16 mouse cellular contexts compared by ENCODE assay signal in genomic region chr4:57892001-57892586, GRCm38 (mm10). TPM values are rescaled to one million over a fixed set of nuclear protein-coding genes. Genes with fewer than 3 reads are reported as not detected.
DNase-seq lines count a peak whose midpoint lies in the region; ATAC-seq and TF ChIP-seq lines count a peak whose summit lies in the region.
"Had no signal": no experiment of that assay in that cellular context is flagged by ENCODE, and none has a peak within 500 bp of the region (broad histone marks: within the 10 kb centered on the region; RNA-seq: fewer than 3 reads in every experiment).

No protein-coding gene starts in this region.

- H3K36me3 ChIP-seq in forebrain, embryonic 13.5 days (ENCODE audit: poor library complexity, severe bottlenecking): no peaks in the 10 kb centered on the region
- peaks cover 4% of the 10 kb centered on the region for H3K36me3 ChIP-seq in forebrain, embryonic 10.5 days (replicated peaks)
- no peaks in the 10 kb centered on the region for H3K36me3 ChIP-seq in forebrain, embryonic 14.5 days (ENCODE audit: control insufficient read depth, insufficient read depth, low read length)
- peaks cover 29% of the 10 kb centered on the region for H3K36me3 ChIP-seq in limb, embryonic 10.5 days
- no peaks in the 10 kb centered on the region for H3K36me3 ChIP-seq in midbrain, postnatal 0 days (ENCODE audit: insufficient read depth, low read length)
- H3K36me3 ChIP-seq in thymus, adult 2 months (ENCODE audit: control insufficient read depth, insufficient read depth, low read length): peaks cover 5% of the 10 kb centered on the region; the same call in 1 of the 2 replicates

- H3K4me2 ChIP-seq in forebrain, embryonic 13.5 days: no peak overlapping the region
- no peak overlapping the region for H3K4me2 ChIP-seq in forebrain, embryonic 14.5 days (ENCODE audit: low read length)
- H3K4me2 ChIP-seq in midbrain, postnatal 0 days (ENCODE audit: low read depth, low read length, poor library complexity, severe bottlenecking): no peak overlapping the region
- H3K4me2 ChIP-seq: heart, embryonic 13.5 days had no signal

- no peaks in the 10 kb centered on the region for H3K9me3 ChIP-seq in forebrain, embryonic 13.5 days (replicated peaks)
- no peaks in the 10 kb centered on the region for H3K9me3 ChIP-seq in forebrain, embryonic 10.5 days
- no peaks in the 10 kb centered on the region for H3K9me3 ChIP-seq in forebrain, embryonic 14.5 days (replicated peaks; ENCODE audit: control insufficient read depth, low read length)
- no peaks in the 10 kb centered on the region for H3K9me3 ChIP-seq in limb, embryonic 10.5 days (replicated peaks)
- H3K9me3 ChIP-seq in midbrain, postnatal 0 days (ENCODE audit: low read length): no peaks in the 10 kb centered on the region
- H3K9me3 ChIP-seq: heart, embryonic 13.5 days had no signal

- 61% methylated on average over 10 of the region's 10 CpGs for WGBS in forebrain, embryonic 13.5 days
- WGBS in forebrain, embryonic 10.5 days: 76% methylated on average over 10 of the region's 10 CpGs
- WGBS in forebrain, embryonic 14.5 days: 57% methylated on average over 10 of the region's 10 CpGs
- WGBS in limb, embryonic 10.5 days: 87% methylated on average over 10 of the region's 10 CpGs
- 39% methylated on average over 10 of the region's 10 CpGs for WGBS in midbrain, postnatal 0 days
- 94% methylated on average over 10 of the region's 10 CpGs for WGBS in thymus, adult 2 months

- DNase-seq in forebrain, embryonic 10.5 days (ENCODE audit: extremely low spot score, low spot score): no peak
- DNase-seq in forebrain, embryonic 14.5 days (ENCODE audit: low spot score): peak; percentile 54
- DNase-seq in limb, embryonic 10.5 days (ENCODE audit: low spot score): peak; percentile 27
- DNase-seq in midbrain, postnatal 0 days (ENCODE audit: low spot score): no peak
- DNase-seq in kidney, postnatal 4 days: no peak
- DNase-seq in thymus, adult 2 months: no peak
- DNase-seq: adrenal gland, postnatal 36 days; cerebellum, adult 11-12 months; heart, postnatal 4 days; kidney, postnatal 25 days; right cerebral cortex, postnatal 14 days had no signal

- H3K4me1 ChIP-seq in forebrain, embryonic 13.5 days: peaks cover 8% of the 10 kb centered on the region; the same call in 1 of the 2 replicates
- peaks cover 40% of the 10 kb centered on the region for H3K4me1 ChIP-seq in forebrain, embryonic 10.5 days
- no peaks in the 10 kb centered on the region for H3K4me1 ChIP-seq in forebrain, embryonic 14.5 days (ENCODE audit: control insufficient read depth, insufficient read depth, low read length)
- peaks cover 19% of the 10 kb centered on the region for H3K4me1 ChIP-seq in limb, embryonic 10.5 days
- H3K4me1 ChIP-seq in midbrain, postnatal 0 days (ENCODE audit: insufficient read depth, low read length): peaks cover 2% of the 10 kb centered on the region; the same call in 1 of the 2 replicates
- H3K4me1 ChIP-seq in thymus, adult 2 months (replicated peaks; ENCODE audit: control insufficient read depth, insufficient read depth, low read length): peaks cover 8% of the 10 kb centered on the region

- H3K4me3 ChIP-seq in forebrain, embryonic 13.5 days: no peak overlapping the region
- no peak overlapping the region for H3K4me3 ChIP-seq in forebrain, embryonic 10.5 days
- no peak overlapping the region for H3K4me3 ChIP-seq in forebrain, embryonic 14.5 days (ENCODE audit: low read depth, low read length)
- no peak overlapping the region for H3K4me3 ChIP-seq in limb, embryonic 10.5 days
- H3K4me3 ChIP-seq in midbrain, postnatal 0 days (ENCODE audit: low read depth, low read length): no peak overlapping the region
- no peak overlapping the region for H3K4me3 ChIP-seq in thymus, adult 2 months (ENCODE audit: control insufficient read depth, insufficient read depth, low read length)
- H3K4me3 ChIP-seq: heart, embryonic 13.5 days had no signal

- ATAC-seq in forebrain, embryonic 13.5 days: peak; percentile 80; the same call in 1 of the 2 replicates
- ATAC-seq in forebrain, embryonic 14.5 days: peak; percentile 75
- ATAC-seq in midbrain, postnatal 0 days (ENCODE audit: low FRiP score): peak; percentile 45
- ATAC-seq in cerebellum, adult (ENCODE audit: insufficient number of reproducible peaks, low FRiP score, low TSS enrichment): no peak
- ATAC-seq: intestine, postnatal 0 days had no signal

- H3K27me3 ChIP-seq in forebrain, embryonic 13.5 days: no peaks in the 10 kb centered on the region
- no peaks in the 10 kb centered on the region for H3K27me3 ChIP-seq in forebrain, embryonic 10.5 days (ENCODE audit: poor library complexity, severe bottlenecking)
- H3K27me3 ChIP-seq in forebrain, embryonic 14.5 days (replicated peaks; ENCODE audit: control insufficient read depth, insufficient read depth, low read length): no peaks in the 10 kb centered on the region
- H3K27me3 ChIP-seq in limb, embryonic 10.5 days (ENCODE audit: low read depth, poor library complexity, severe bottlenecking): no peaks in the 10 kb centered on the region
- no peaks in the 10 kb centered on the region for H3K27me3 ChIP-seq in midbrain, postnatal 0 days (ENCODE audit: insufficient read depth, low read length)
- no peaks in the 10 kb centered on the region for H3K27me3 ChIP-seq in thymus, adult 2 months (ENCODE audit: control insufficient read depth, insufficient read depth, low read length)
- H3K27me3 ChIP-seq: heart, embryonic 13.5 days had no signal

- peak overlapping the region; percentile 37; the same call in 1 of the 2 replicates for H3K27ac ChIP-seq in forebrain, embryonic 13.5 days
- no peak overlapping the region for H3K27ac ChIP-seq in forebrain, embryonic 10.5 days
- H3K27ac ChIP-seq in forebrain, embryonic 14.5 days (ENCODE audit: low read depth, low read length): no peak overlapping the region
- no peak overlapping the region for H3K27ac ChIP-seq in limb, embryonic 10.5 days
- H3K27ac ChIP-seq in midbrain, postnatal 0 days (ENCODE audit: low read depth, low read length): no peak overlapping the region
- no peak overlapping the region for H3K27ac ChIP-seq in thymus, adult 2 months (ENCODE audit: control insufficient read depth, insufficient read depth, low read length)
- H3K27ac ChIP-seq: heart, embryonic 13.5 days had no signal

- TF ChIP-seq CTCF in midbrain, postnatal 0 days (IDR thresholded peaks at IDR 0.05): no peak
- no peak for TF ChIP-seq CTCF in thymus, adult 2 months (IDR thresholded peaks at IDR 0.05; ENCODE audit: borderline replicate concordance, control insufficient read depth, extremely low read depth, insufficient read depth, low read length, poor library complexity)

- no peak overlapping the region for H3K9ac ChIP-seq in forebrain, embryonic 13.5 days
- no peak overlapping the region for H3K9ac ChIP-seq in forebrain, embryonic 14.5 days (ENCODE audit: low read length)
- H3K9ac ChIP-seq in midbrain, postnatal 0 days (replicated peaks; ENCODE audit: low read length, poor library complexity, severe bottlenecking): no peak overlapping the region
- H3K9ac ChIP-seq: heart, embryonic 13.5 days had no signal

- TF ChIP-seq POLR2A in thymus, adult 2 months (IDR thresholded peaks at IDR 0.05; ENCODE audit: control insufficient read depth, extremely low read depth, insufficient read depth, low read length, poor library complexity): no peak

RNA-seq across cellular contexts. Expression of gene D630039A03Rik, which starts 24.0 kb away (rescaled TPM):
- 0.08 TPM in 1 of 2 replicates, not detected in the other for polyA plus RNA-seq in forebrain, embryonic 13.5 days (2015; fragmentation: Nextera tagmentation; extraction: Ambion mirVana)
- not detected in 2 replicates for polyA plus RNA-seq in forebrain, embryonic 10.5 days (2016; fragmentation: Nextera tagmentation; extraction: Ambion mirVana)
- polyA plus RNA-seq in forebrain, embryonic 14.5 days (2014; fragmentation: Nextera tagmentation; extraction: Ambion mirVana): not detected in 2 replicates
- 0.11 TPM in 1 of 2 replicates, not detected in the other for polyA plus RNA-seq in limb, embryonic 10.5 days (2016; fragmentation: Nextera tagmentation; extraction: Ambion mirVana)
- total RNA-seq in midbrain, postnatal 0 days (2014; rRNA removed): 0.27 TPM in 1 of 2 replicates, not detected in the other
- 0.10 and 0.18 TPM in 2 replicates for polyA plus RNA-seq in midbrain, postnatal 0 days (2015; fragmentation: Nextera tagmentation; extraction: Ambion mirVana)
- 0.14 and 0.26 TPM in 2 replicates for polyA plus RNA-seq in thymus, adult 2 months (2012; rRNA removed)
- total RNA-seq: gastrocnemius, postnatal 4 days; heart, postnatal 4 days had no signal

Comparison
In these comparisons a context has a peak if more than half of its experiments do, and no peak if none do; other contexts are left out.
1. DNase-seq: peak in forebrain, embryonic 14.5 days (single experiment) and limb, embryonic 10.5 days (single experiment); none in forebrain, embryonic 10.5 days (single experiment), midbrain, postnatal 0 days (single experiment), kidney, postnatal 4 days (0 of 2) and thymus, adult 2 months (single experiment).